Mouse (Mus musculus) midbrain, embryonic 15.5 days (tissue): Measurements from ENCODE around the gene Fpr3. TPM values are rescaled to one million over a fixed set of nuclear protein-coding genes. Genes with fewer than 3 reads are reported as not detected.

Experiments
- ATAC-seq: fragments of 200-750 bp; cut with Nextera tagmentation; replicated peaks from 2 replicates; pipeline ENCODE4 v1.8.0; 2017; ENCODE audit warnings: moderate TSS enrichment
- H3K27ac ChIP-seq: fragments of 300-500 bp; sonication (generic); 2 replicates; pipeline ENCODE4 v1.5.1; 2015; ENCODE audit warnings: mild to moderate bottlenecking, inconsistent platforms
- H3K27me3 ChIP-seq: fragments of 300-500 bp; sonication (generic); replicated peaks from 2 replicates; pipeline ENCODE4 v1.6.1; 2015; ENCODE audit warnings: inconsistent platforms
- H3K36me3 ChIP-seq: fragments of 300-500 bp; sonication (generic); replicated peaks from 2 replicates; pipeline ENCODE4 v1.6.1; 2015; ENCODE audit warnings: inconsistent platforms
- H3K4me1 ChIP-seq: fragments of 300-500 bp; sonication (generic); 2 replicates; pipeline ENCODE4 v1.6.1; 2015; ENCODE audit warnings: inconsistent platforms
- H3K4me2 ChIP-seq: fragments of 300-500 bp; sonication (generic); 2 replicates; pipeline ENCODE4 v1.6.1; 2015; ENCODE audit warnings: inconsistent platforms, mild to moderate bottlenecking, moderate library complexity
- H3K4me3 ChIP-seq: fragments of 300-500 bp; sonication (generic); 2 replicates; pipeline ENCODE4 v1.5.1; 2015; ENCODE audit warnings: mild to moderate bottlenecking, inconsistent platforms
- H3K9ac ChIP-seq: fragments of 300-500 bp; sonication (generic); 2 replicates; pipeline ENCODE4 v1.6.1; 2015; ENCODE audit warnings: mild to moderate bottlenecking, inconsistent platforms
- H3K9me3 ChIP-seq: fragments of 300-500 bp; sonication (generic); 2 replicates; pipeline ENCODE4 v1.6.1; 2016; ENCODE audit warnings: inconsistent platforms
- WGBS: fragments of 180-500 bp; shearing (Covaris S2); methylation state at CpG from one replicate; pipeline ENCODE4 v1.1.7; 2015; ENCODE audit warnings: mixed read lengths; 5-methylcytosine and 5-hydroxymethylcytosine counted together
- polyA plus RNA-seq: library from polyadenylated mRNA; unstranded; fragments of >200 nt; fragmentation: Nextera tagmentation; extraction: Ambion mirVana; gene quantifications from 2 replicates; pipeline ENCODE4 v1.2.1, GENCODE M21; 2015

Fpr3 gene
- polyA plus RNA-seq, 1 experiment from 2014 or later: not detected

- Histone ChIP-seq H3K27me3 (no peaks in the 10 kb centered on the region), H3K4me1 (no peaks in the 10 kb centered on the region), H3K27ac (no peak overlapping the region), H3K9me3 (no peaks in the 10 kb centered on the region), H3K4me2 (no peak overlapping the region), H3K36me3 (no peaks in the 10 kb centered on the region), H3K4me3 (no peak overlapping the region), H3K9ac (no peak overlapping the region)
- ATAC-seq: no peak
- 93% methylated on average over 1 of the region's 1 CpGs for WGBS
Measured at GRCm38 (mm10) chr17:17857446-17857845, 30.2 kb upstream of the Fpr3 start.

- H3K27ac ChIP-seq: no peak overlapping the region
- no peaks in the 10 kb centered on the region for H3K9me3 ChIP-seq
- no peak for ATAC-seq
- H3K4me3 ChIP-seq: no peak overlapping the region
- peaks cover 7% of the 10 kb centered on the region; the same call in 1 of the 2 replicates for H3K36me3 ChIP-seq
- H3K4me1 ChIP-seq: no peaks in the 10 kb centered on the region
- 83% methylated on average over 3 of the region's 3 CpGs for WGBS
- H3K9ac ChIP-seq: no peak overlapping the region
- no peak overlapping the region for H3K4me2 ChIP-seq
- H3K27me3 ChIP-seq: no peaks in the 10 kb centered on the region
Measured at GRCm38 (mm10) chr17:17860110-17860509, 27.5 kb upstream of the Fpr3 start.

GRCm38 (mm10) chr17:17862360-17862759 is 25.3 kb upstream of the Fpr3 start:
- H3K4me3 ChIP-seq: no peak overlapping the region
- H3K27ac ChIP-seq: no peak overlapping the region
- no peak overlapping the region for H3K4me2 ChIP-seq
- no peak for ATAC-seq
- no peaks in the 10 kb centered on the region for H3K27me3 ChIP-seq
- H3K36me3 ChIP-seq: peaks cover 11% of the 10 kb centered on the region; the same call in 1 of the 2 replicates
- H3K9me3 ChIP-seq: no peaks in the 10 kb centered on the region
- H3K9ac ChIP-seq: no peak overlapping the region
- H3K4me1 ChIP-seq: no peaks in the 10 kb centered on the region
- 65% methylated on average over 1 of the region's 1 CpGs for WGBS

- H3K27ac ChIP-seq: no peak overlapping the region
- no peaks in the 10 kb centered on the region for H3K9me3 ChIP-seq
Measured at GRCm38 (mm10) chr17:17865168-17865567, 22.5 kb upstream of the Fpr3 start.

GRCm38 (mm10) chr17:17866801-17867469 is 20.7 kb upstream of the Fpr3 start:
- Histone ChIP-seq H3K36me3 (peaks cover 11% of the 10 kb centered on the region; the same call in 1 of the 2 replicates), H3K4me1 (no peaks in the 10 kb centered on the region), H3K9me3 (no peaks in the 10 kb centered on the region), H3K4me3 (no peak overlapping the region), H3K27ac (no peak overlapping the region), H3K4me2 (no peak overlapping the region), H3K27me3 (no peaks in the 10 kb centered on the region), H3K9ac (no peak overlapping the region)
- no peak for ATAC-seq
- WGBS: 88% methylated on average over 11 of the region's 11 CpGs

More at GRCm38 (mm10) chr17:17865168-17865567, 22.5 kb upstream of the Fpr3 start:
- H3K4me1 ChIP-seq: no peaks in the 10 kb centered on the region
- H3K4me2 ChIP-seq: no peak overlapping the region
- no peak for ATAC-seq
- H3K4me3 ChIP-seq: no peak overlapping the region
- peaks cover 11% of the 10 kb centered on the region; the same call in 1 of the 2 replicates for H3K36me3 ChIP-seq
- WGBS: 56% methylated on average over 2 of the region's 2 CpGs
- H3K9ac ChIP-seq: no peak overlapping the region
- H3K27me3 ChIP-seq: no peaks in the 10 kb centered on the region

GRCm38 (mm10) chr17:17870892-17871550 is 16.6 kb upstream of the Fpr3 start:
- no peak overlapping the region for H3K4me2 ChIP-seq
- 0 out of 2 replicates have a peak, but pooled peaks cover 1% of the 10 kb centered on the region for H3K36me3 ChIP-seq
- no peak overlapping the region for H3K9ac ChIP-seq
- no peaks in the 10 kb centered on the region for H3K4me1 ChIP-seq
- ATAC-seq: no peak
- H3K27ac ChIP-seq: no peak overlapping the region
- WGBS: 80% methylated on average over 2 of the region's 2 CpGs
- H3K4me3 ChIP-seq: no peak overlapping the region
- no peaks in the 10 kb centered on the region for H3K9me3 ChIP-seq
- no peaks in the 10 kb centered on the region for H3K27me3 ChIP-seq

- Histone ChIP-seq H3K9ac (no peak overlapping the region), H3K4me2 (no peak overlapping the region), H3K9me3 (no peaks in the 10 kb centered on the region), H3K36me3 (no peaks in the 10 kb centered on the region), H3K27me3 (no peaks in the 10 kb centered on the region), H3K4me3 (no peak overlapping the region), H3K4me1 (no peaks in the 10 kb centered on the region), H3K27ac (no peak overlapping the region)
- 90% methylated on average over 2 of the region's 2 CpGs for WGBS
- ATAC-seq: no peak
Measured at GRCm38 (mm10) chr17:17871697-17872096, 16.0 kb upstream of the Fpr3 start.

GRCm38 (mm10) chr17:17879347-17879746 is 8.3 kb upstream of the Fpr3 start:
- no peaks in the 10 kb centered on the region for H3K27me3 ChIP-seq
- no peaks in the 10 kb centered on the region for H3K36me3 ChIP-seq
- H3K9ac ChIP-seq: no peak overlapping the region
- no peak for ATAC-seq
- no peak overlapping the region for H3K27ac ChIP-seq
- H3K9me3 ChIP-seq: no peaks in the 10 kb centered on the region
- no peaks in the 10 kb centered on the region for H3K4me1 ChIP-seq
- H3K4me3 ChIP-seq: no peak overlapping the region
- H3K4me2 ChIP-seq: no peak overlapping the region
- 87% methylated on average over 1 of the region's 1 CpGs for WGBS

- no peak overlapping the region for H3K27ac ChIP-seq
- no peak overlapping the region for H3K9ac ChIP-seq
- H3K27me3 ChIP-seq: no peaks in the 10 kb centered on the region
- no peak overlapping the region for H3K4me2 ChIP-seq
- no peak for ATAC-seq
- 91% methylated on average over 3 of the region's 3 CpGs for whole genome bisulfite sequencing
- no peaks in the 10 kb centered on the region for H3K4me1 ChIP-seq
- no peaks in the 10 kb centered on the region for H3K36me3 ChIP-seq
- H3K4me3 ChIP-seq: no peak overlapping the region
- no peaks in the 10 kb centered on the region for H3K9me3 ChIP-seq
Measured at GRCm38 (mm10) chr17:17882672-17883071, 5.0 kb upstream of the Fpr3 start.

- H3K4me3 ChIP-seq: no peak within 1 kb of the TSS
- no peak for ATAC-seq
- 48% methylated on average over 1 of the region's 1 CpGs for WGBS
Measured at GRCm38 (mm10) chr17:17883840-17884239, 3.8 kb upstream of the Fpr3 start, which contains the start of gene Fpr1. Gene Fpr1, minus strand, starts transcription at chr17:17883940.

GRCm38 (mm10) chr17:17889732-17890425 is 2.2 kb downstream of the Fpr3 start:
- Histone ChIP-seq H3K36me3 (no peaks in the 10 kb centered on the region), H3K9me3 (no peaks in the 10 kb centered on the region), H3K4me3 (no peak overlapping the region), H3K4me2 (no peak overlapping the region), H3K4me1 (no peaks in the 10 kb centered on the region), H3K9ac (no peak overlapping the region), H3K27ac (no peak overlapping the region), H3K27me3 (no peaks in the 10 kb centered on the region)
- WGBS: 91% methylated on average over 2 of the region's 2 CpGs
- no peak for ATAC-seq

More at GRCm38 (mm10) chr17:17883840-17884239, 3.8 kb upstream of the Fpr3 start, which contains the start of gene Fpr1:
- Histone ChIP-seq H3K4me1 (no peaks in the 10 kb centered on the region), H3K27ac (no peak within 1 kb of the TSS), H3K9me3 (no peaks in the 10 kb centered on the region), H3K36me3 (no peaks in the 10 kb centered on the region), H3K4me2 (no peak within 1 kb of the TSS), H3K27me3 (no peaks in the 10 kb centered on the region), H3K9ac (no peak within 1 kb of the TSS)

- H3K9ac ChIP-seq: no peak overlapping the region
- no peak overlapping the region for H3K27ac ChIP-seq
- H3K9me3 ChIP-seq: no peaks in the 10 kb centered on the region
- H3K4me1 ChIP-seq: no peaks in the 10 kb centered on the region
- H3K4me3 ChIP-seq: no peak overlapping the region
- no peak overlapping the region for H3K4me2 ChIP-seq
- peak; percentile 63; the same call in 1 of the 2 replicates for ATAC-seq
- H3K27me3 ChIP-seq: no peaks in the 10 kb centered on the region
- H3K36me3 ChIP-seq: no peaks in the 10 kb centered on the region
- 1% methylated on average over 4 of the region's 4 CpGs for WGBS
Measured at GRCm38 (mm10) chr17:17896039-17896438, 8.4 kb downstream of the Fpr3 start.
